Mouse (Mus musculus) hematopoietic stem cell, adult 5-6 weeks (primary cell): ENCODE measurements around the gene Pcbd1. TPM values are rescaled to one million over a fixed set of nuclear protein-coding genes. Genes with fewer than 3 reads are reported as not detected.

ENCODE experiments used
- total RNA-seq: library from RNA; stranded (forward); fragments of 172-1452, 232-1000 nt; gene quantifications from 2 replicates; pipeline ENCODE4 v1.2.3, GENCODE M21; 2017

Pcbd1 gene
- total RNA-seq, 1 experiment from 2014 or later = 14.5 TPM

Other genes with a start within 250 kb of the Pcbd1 start
- 28.6 and 57.9 TPM in 2 replicates for gene Sgpl1, start 58.4 kb downstream of the Pcbd1 start, total RNA-seq
- gene Tbata, start 82.6 kb downstream of the Pcbd1 start, total RNA-seq = not detected in 2 replicates
- gene Adamts14, start 184.1 kb downstream of the Pcbd1 start, total RNA-seq = 0.10 and 0.19 TPM in 2 replicates
- gene Prf1, start 208.5 kb downstream of the Pcbd1 start, total RNA-seq = 0.31 and 1.0 TPM in 2 replicates